ENCODE assay signal across 8 mouse cellular contexts in the genomic region with DNA sequence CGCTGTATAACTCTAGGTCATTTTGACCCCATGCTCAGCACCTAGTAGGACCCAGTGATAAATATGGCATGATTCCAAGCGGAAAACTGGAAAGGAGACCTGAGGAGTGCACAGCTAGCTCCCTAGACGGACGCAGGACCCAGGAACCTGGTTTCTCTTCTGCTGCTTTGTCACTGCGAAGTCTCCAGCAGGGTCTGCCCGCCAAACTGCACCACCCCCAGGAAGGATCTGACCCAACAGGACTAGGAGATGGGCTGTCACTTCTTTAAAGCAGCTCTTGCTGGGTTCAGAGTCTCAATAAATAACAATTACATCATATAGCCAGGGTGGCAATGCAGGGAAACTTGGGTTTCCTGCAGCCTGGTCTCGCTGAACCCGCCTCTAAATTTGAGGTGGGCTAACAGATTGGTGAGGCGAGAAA. TPM values are rescaled to one million over a fixed set of nuclear protein-coding genes. Genes with fewer than 3 reads are reported as not detected.
DNase-seq lines count a peak whose midpoint lies in the region; ATAC-seq and TF ChIP-seq lines count a peak whose summit lies in the region.

Nrip1 (minus strand) TSS at position 157 of the 421 bp plus-strand sequence.

- H3K4me2 ChIP-seq in forebrain, embryonic 15.5 days (replicated peaks) = peak within 1 kb of the TSS; percentile 68
- peak within 1 kb of the TSS; percentile 92 for H3K4me2 ChIP-seq in liver, postnatal 0 days (ENCODE audit: low read depth, low read length)
- peak within 1 kb of the TSS; percentile 56 for H3K4me2 ChIP-seq in neural tube, embryonic 14.5 days (ENCODE audit: low read depth, low read length)

- no peaks in the 10 kb centered on the region for H3K36me3 ChIP-seq in forebrain, embryonic 15.5 days
- no peaks in the 10 kb centered on the region for H3K36me3 ChIP-seq in liver, postnatal 0 days (replicated peaks; ENCODE audit: insufficient read depth, low read length)
- H3K36me3 ChIP-seq in neural tube, embryonic 14.5 days (ENCODE audit: control insufficient read depth, insufficient read depth, low read length) = no peaks in the 10 kb centered on the region

- peaks cover 30% of the 10 kb centered on the region for H3K4me1 ChIP-seq in forebrain, embryonic 15.5 days
- H3K4me1 ChIP-seq in liver, postnatal 0 days (ENCODE audit: insufficient read depth) = peaks cover 11% of the 10 kb centered on the region
- peaks cover 15% of the 10 kb centered on the region; the same call in 1 of the 2 replicates for H3K4me1 ChIP-seq in neural tube, embryonic 14.5 days (ENCODE audit: control insufficient read depth, insufficient read depth, low read length)

- H3K4me3 ChIP-seq in forebrain, embryonic 15.5 days = peak within 1 kb of the TSS; percentile 78
- peak within 1 kb of the TSS; percentile 92 for H3K4me3 ChIP-seq in liver, postnatal 0 days (ENCODE audit: low read depth, low read length)
- H3K4me3 ChIP-seq in neural tube, embryonic 14.5 days (ENCODE audit: low read depth, low read length) = peak within 1 kb of the TSS; percentile 84

- ATAC-seq in forebrain, embryonic 15.5 days (replicated peaks) = peak; percentile 18
- ATAC-seq in liver, postnatal 0 days = peak; percentile 1; the same call in 1 of the 2 replicates
- ATAC-seq in neural tube, embryonic 14.5 days (ENCODE audit: low read depth) = peak; percentile 36

- intact Hi-C loops in heart, postnatal 14 days (cut with DNase I) = loop anchor here (5.0 to 10.0 kb wide), 4 partner anchors 76 to 606 kb away; partner anchors contain the start of gene Hspa13

- 0 out of 2 replicates have a peak, but pooled peaks cover 4% of the 10 kb centered on the region for H3K27me3 ChIP-seq in forebrain, embryonic 15.5 days
- no peaks in the 10 kb centered on the region for H3K27me3 ChIP-seq in liver, postnatal 0 days (ENCODE audit: insufficient read depth, low read length)
- H3K27me3 ChIP-seq in neural tube, embryonic 14.5 days (ENCODE audit: control insufficient read depth, insufficient read depth, low read length) = no peaks in the 10 kb centered on the region

- no peak for TF ChIP-seq CTCF in liver, postnatal 0 days (IDR thresholded peaks at IDR 0.05; ENCODE audit: low read depth)

- TF ChIP-seq EP300 in liver, postnatal 0 days (IDR thresholded peaks at IDR 0.05; ENCODE audit: low read depth) = no peak

- peak within 1 kb of the TSS; percentile 96 for H3K27ac ChIP-seq in forebrain, embryonic 15.5 days (replicated peaks)
- H3K27ac ChIP-seq in liver, postnatal 0 days (ENCODE audit: low read depth) = peak within 1 kb of the TSS; percentile 97
- peak within 1 kb of the TSS; percentile 96 for H3K27ac ChIP-seq in neural tube, embryonic 14.5 days (ENCODE audit: low read depth, low read length)

- no peaks in the 10 kb centered on the region for H3K9me3 ChIP-seq in forebrain, embryonic 15.5 days
- no peaks in the 10 kb centered on the region for H3K9me3 ChIP-seq in liver, postnatal 0 days (ENCODE audit: low read length)
- H3K9me3 ChIP-seq in neural tube, embryonic 14.5 days (ENCODE audit: control insufficient read depth, low read length) = no peaks in the 10 kb centered on the region

- peak; percentile 18 for DNase-seq in MN1 (ENCODE audit: low spot score)
- DNase-seq in c-Kit-positive CD71-positive TER-119-positive erythroid progenitor cells, embryonic 14.5 days (ENCODE audit: low spot score) = peak; percentile 22
- peak; percentile 51 to 60 for DNase-seq in heart, postnatal 14 days
- peak in 1 of 2 experiments; percentile 54 for DNase-seq in layer of hippocampus, adult 18-20 months (ENCODE audit: low spot score in 2 of 2)
- DNase-seq in liver, postnatal 0 days = peak; percentile 53
- DNase-seq in spleen, postnatal 14 days (ENCODE audit: low spot score in 2 of 2) = no peak

- under 1% methylated on average over 9 of the region's 9 CpGs for WGBS in forebrain, embryonic 15.5 days
- 2% methylated on average over 9 of the region's 9 CpGs for WGBS in liver, postnatal 0 days (ENCODE audit: insufficient replicate concordance)
- WGBS in neural tube, embryonic 14.5 days = under 1% methylated on average over 9 of the region's 9 CpGs

- H3K9ac ChIP-seq in forebrain, embryonic 15.5 days (replicated peaks) = peak within 1 kb of the TSS; percentile 83
- peak within 1 kb of the TSS; percentile 97 for H3K9ac ChIP-seq in liver, postnatal 0 days (replicated peaks)
- peak within 1 kb of the TSS; percentile 93 for H3K9ac ChIP-seq in neural tube, embryonic 14.5 days (replicated peaks; ENCODE audit: low read depth, low read length)

RNA-seq across cellular contexts. Expression of gene Nrip1, which starts in this region (rescaled TPM):
- 35.7 and 41.4 TPM in 2 replicates for polyA plus RNA-seq in forebrain, embryonic 15.5 days (2015; fragmentation: Nextera tagmentation; extraction: Ambion mirVana)
- 10 to 100 TPM; 28.7 to 29.2 TPM for total RNA-seq in heart, postnatal 14 days (2021)
- total RNA-seq in layer of hippocampus, adult 18-20 months (2021) = 10 to 100 TPM; 58.0 to 58.7 TPM
- 9.6 and 11.2 TPM in 2 replicates for polyA plus RNA-seq in liver, postnatal 0 days (2015; fragmentation: Nextera tagmentation; extraction: Ambion mirVana)
- polyA plus RNA-seq in neural tube, embryonic 14.5 days (2014; fragmentation: Nextera tagmentation; extraction: Ambion mirVana) = 36.1 and 40.4 TPM in 2 replicates

Comparison
In these comparisons a context has a peak if more than half of its experiments do, and no peak if none do; other contexts are left out.
1. DNase-seq: peak in MN1 (single experiment), c-Kit-positive CD71-positive TER-119-positive erythroid progenitor cells, embryonic 14.5 days (single experiment), heart, postnatal 14 days (2 of 2) and liver, postnatal 0 days (single experiment); none in spleen, postnatal 14 days (0 of 2).
2. Peak in every context shown above with its lines, with median percentiles within 50 percentile points of each other: ATAC-seq, H3K27ac ChIP-seq, H3K4me2 ChIP-seq, H3K4me3 ChIP-seq and H3K9ac ChIP-seq.